Mouse (Mus musculus): ENCODE results near the gene Olfr1475. TPM values are rescaled to one million over a fixed set of nuclear protein-coding genes. Genes with fewer than 3 reads are reported as not detected.
"Not testable (repeated sequence)": the region's sequence is repeated elsewhere in the genome, so short reads cannot be mapped to it uniquely, and the experiment has no call there.

Olfr1475 gene
- polyA plus RNA-seq (2015; fragmentation: Nextera tagmentation; extraction: Ambion mirVana): not detected in 2 replicates

DNA sequence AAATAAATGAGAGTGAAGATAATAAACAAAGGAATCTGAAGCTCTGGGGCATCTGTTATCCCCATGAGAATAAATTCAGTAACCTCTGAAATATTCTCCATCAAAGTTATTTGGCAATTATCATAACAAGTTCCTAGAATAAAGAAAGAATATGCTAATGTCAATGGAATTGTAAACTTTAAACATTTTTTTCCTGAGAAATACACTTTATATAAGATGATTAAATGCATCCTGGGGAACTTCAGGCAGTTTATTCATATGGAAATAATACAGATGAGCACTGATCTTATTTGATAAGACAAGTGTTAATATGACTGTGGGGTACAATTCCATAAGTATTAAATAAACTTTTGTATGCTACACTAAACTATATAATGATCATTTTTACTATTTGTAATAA, at the start of gene Olfr1475:
Gene Olfr1475 (minus strand): TSS at position 101 of the 400 bp plus-strand sequence.
- Histone ChIP-seq H3K4me1 (no peaks in the 10 kb centered on the region), H3K4me3 (no peak within 1 kb of the TSS), H3K36me3 (no peaks in the 10 kb centered on the region), H3K4me2 (replicated peaks) (no peak within 1 kb of the TSS), H3K9ac (replicated peaks) (no peak within 1 kb of the TSS), H3K27me3 (no peaks in the 10 kb centered on the region), H3K9me3 (0 out of 2 replicates have a peak, but pooled peaks cover 3% of the 10 kb centered on the region), H3K27ac (replicated peaks) (no peak within 1 kb of the TSS)
- ATAC-seq (replicated peaks): no peak

DNA sequence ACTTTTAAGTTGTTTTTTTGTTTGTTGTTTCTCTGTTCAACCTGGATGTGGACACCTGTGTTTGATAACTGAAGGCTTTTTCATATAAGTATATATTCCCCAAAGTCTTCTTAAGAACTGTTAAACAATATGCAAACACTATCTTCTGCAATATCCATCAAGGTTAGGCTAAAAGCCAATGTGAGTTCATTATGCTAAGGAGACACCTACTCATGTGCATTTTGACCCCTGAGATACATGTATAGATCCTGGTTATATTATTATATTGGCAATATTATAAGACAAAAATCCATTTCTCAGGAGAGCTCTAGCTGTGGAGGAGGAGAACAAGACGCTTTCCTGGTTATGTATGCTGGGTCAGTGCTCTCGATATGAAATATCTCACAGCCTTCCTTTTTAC, 47.6 kb upstream of the Olfr1475 start, which contains the start of gene Olfr1480:
Gene Olfr1480 (plus strand): TSS at position 301 of the 400 bp plus-strand sequence.
- H3K27ac ChIP-seq (replicated peaks): no peak within 1 kb of the TSS
- H3K9ac ChIP-seq (replicated peaks): no peak within 1 kb of the TSS
- H3K36me3 ChIP-seq: no peaks in the 10 kb centered on the region
- peaks cover 4% of the 10 kb centered on the region; the same call in 1 of the 2 replicates for H3K9me3 ChIP-seq
- 75% methylated on average over 2 of the region's 2 CpGs for WGBS
- H3K27me3 ChIP-seq: no peaks in the 10 kb centered on the region
- no peak within 1 kb of the TSS for H3K4me3 ChIP-seq
- ATAC-seq (replicated peaks): no peak
- no peak within 1 kb of the TSS for H3K4me2 ChIP-seq (replicated peaks)
- H3K4me1 ChIP-seq: no peaks in the 10 kb centered on the region

DNA sequence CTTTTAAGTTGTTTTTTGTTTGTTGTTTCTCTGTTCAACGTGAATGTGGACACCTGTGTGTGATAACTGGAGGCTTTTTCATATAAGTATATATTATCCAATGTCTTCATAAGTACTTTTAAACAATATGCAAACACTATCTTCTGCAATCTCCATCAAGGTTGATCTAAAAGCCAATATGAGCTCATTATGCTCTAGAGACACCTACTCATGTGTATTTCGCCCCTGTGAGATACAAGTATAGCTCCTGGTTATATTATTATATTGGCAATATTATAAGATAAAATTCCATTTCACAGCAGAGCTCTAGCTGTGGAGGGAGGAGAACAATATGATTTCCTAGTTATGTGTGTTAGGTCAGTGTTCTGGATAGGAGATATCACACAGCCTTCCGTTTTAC, 20.2 kb upstream of the Olfr1475 start, which contains the start of gene Olfr1477:
Gene Olfr1477 (plus strand): TSS at position 301 of the 400 bp plus-strand sequence.
- Histone ChIP-seq H3K4me2 (replicated peaks) (no peak within 1 kb of the TSS), H3K36me3 (no peaks in the 10 kb centered on the region), H3K27ac (replicated peaks) (no peak within 1 kb of the TSS), H3K4me3 (no peak within 1 kb of the TSS), H3K9me3 (0 out of 2 replicates have a peak, but pooled peaks cover 11% of the 10 kb centered on the region), H3K9ac (replicated peaks) (no peak within 1 kb of the TSS), H3K4me1 (no peaks in the 10 kb centered on the region), H3K27me3 (no peaks in the 10 kb centered on the region)
- ATAC-seq (replicated peaks): no peak
- 75% methylated on average over 3 of the region's 3 CpGs for WGBS

DNA sequence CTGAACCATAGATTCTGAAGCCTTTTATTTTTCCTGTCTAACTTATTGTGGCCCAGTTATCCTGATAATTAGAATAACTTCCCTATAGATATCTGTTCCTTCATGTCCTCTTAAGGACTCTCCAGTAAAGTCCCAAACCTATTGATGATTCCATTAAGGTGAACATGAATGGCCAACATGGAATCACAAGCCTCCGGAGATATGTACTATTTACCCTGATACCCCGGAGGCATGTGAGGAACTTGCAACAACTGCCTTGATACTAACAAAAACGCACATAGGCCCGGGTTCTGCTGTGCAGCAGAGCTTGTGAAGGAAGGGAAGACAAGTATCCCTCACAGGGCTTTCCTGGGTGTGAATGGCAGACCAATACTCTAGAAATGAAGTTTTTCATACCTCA, 10.7 kb downstream of the Olfr1475 start, which contains the start of gene Olfr1474:
Gene Olfr1474 (plus strand): TSS at position 301 of the 400 bp plus-strand sequence.
- H3K4me1 ChIP-seq; H3K27ac ChIP-seq (replicated peaks); ATAC-seq (replicated peaks); H3K36me3 ChIP-seq; H3K27me3 ChIP-seq; H3K4me3 ChIP-seq; H3K4me2 ChIP-seq (replicated peaks); H3K9ac ChIP-seq (replicated peaks); H3K9me3 ChIP-seq: not testable (repeated sequence)
- 85% methylated on average over 4 of the region's 4 CpGs for WGBS

DNA sequence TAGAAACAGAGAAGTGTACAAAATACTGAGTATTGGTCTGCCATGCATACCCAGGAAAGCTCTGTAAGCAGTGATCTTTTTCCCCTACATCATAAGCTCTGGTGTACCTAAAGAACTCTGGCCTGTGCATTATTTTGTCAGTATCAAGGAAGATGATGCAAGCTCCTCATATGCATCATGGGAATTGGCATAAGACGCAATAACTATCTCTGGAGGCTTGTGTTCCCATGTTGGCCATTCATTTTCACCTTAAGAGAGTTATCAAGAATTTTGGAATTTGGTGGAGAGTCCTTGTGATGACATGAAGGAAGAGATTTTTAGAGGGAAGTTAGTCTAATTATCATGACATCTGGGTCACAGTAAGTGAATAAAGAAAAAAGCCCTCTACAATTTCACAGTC, 24.0 kb downstream of the Olfr1475 start, which contains the start of gene Olfr1472:
Gene Olfr1472 (minus strand): TSS at position 101 of the 400 bp plus-strand sequence.
- no peak within 1 kb of the TSS for H3K4me3 ChIP-seq
- H3K27ac ChIP-seq (replicated peaks): no peak within 1 kb of the TSS
- ATAC-seq (replicated peaks): no peak
- H3K9ac ChIP-seq (replicated peaks): no peak within 1 kb of the TSS
- WGBS: 92% methylated on average over 1 of the region's 1 CpGs
- no peaks in the 10 kb centered on the region for H3K4me1 ChIP-seq
- no peak within 1 kb of the TSS for H3K4me2 ChIP-seq (replicated peaks)
- no peaks in the 10 kb centered on the region for H3K36me3 ChIP-seq
- no peaks in the 10 kb centered on the region for H3K27me3 ChIP-seq
- 0 out of 2 replicates have a peak, but pooled peaks cover 9% of the 10 kb centered on the region for H3K9me3 ChIP-seq

DNA sequence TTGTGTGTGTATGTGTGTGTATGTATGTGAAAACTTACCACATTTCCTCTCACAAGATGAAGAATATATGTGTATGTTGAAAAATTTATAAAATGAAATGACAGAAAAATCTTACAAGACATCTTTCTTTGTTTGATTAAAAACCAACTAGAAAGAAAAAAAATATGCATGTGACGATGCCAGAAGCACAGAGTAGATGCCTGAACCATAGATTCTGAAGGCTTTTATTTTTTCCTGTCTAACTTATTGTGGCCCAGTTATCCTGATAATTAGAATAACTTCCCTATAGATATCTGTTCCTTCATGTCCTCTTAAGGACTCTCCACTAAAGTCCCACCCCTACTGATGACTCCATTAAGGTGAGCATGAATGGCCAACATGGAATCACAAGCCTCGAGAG, 36.9 kb downstream of the Olfr1475 start, which contains the start of gene Olfr1471:
Gene Olfr1471 (plus strand): TSS at position 301 of the 400 bp plus-strand sequence.
- ATAC-seq (replicated peaks); H3K9ac ChIP-seq (replicated peaks); H3K36me3 ChIP-seq; H3K9me3 ChIP-seq; H3K27ac ChIP-seq (replicated peaks); H3K4me3 ChIP-seq; H3K4me2 ChIP-seq (replicated peaks); H3K27me3 ChIP-seq; H3K4me1 ChIP-seq: not testable (repeated sequence)
- 65% methylated on average over 2 of the region's 2 CpGs for WGBS

Other genes with a start within 250 kb of the Olfr1475 start
- gene Olfr1463, start 248.9 kb downstream of the Olfr1475 start, polyA plus RNA-seq (2015; fragmentation: Nextera tagmentation; extraction: Ambion mirVana): not detected in 2 replicates
- not detected in 2 replicates for gene Olfr1465, start 164.7 kb downstream of the Olfr1475 start, polyA plus RNA-seq (2015; fragmentation: Nextera tagmentation; extraction: Ambion mirVana)
- gene Olfr1466, start 141.3 kb downstream of the Olfr1475 start, polyA plus RNA-seq (2015; fragmentation: Nextera tagmentation; extraction: Ambion mirVana): not detected in 2 replicates
- gene Olfr1467, start 118.0 kb downstream of the Olfr1475 start, polyA plus RNA-seq (2015; fragmentation: Nextera tagmentation; extraction: Ambion mirVana): not detected in 2 replicates
- gene Olfr1469, start 72.3 kb downstream of the Olfr1475 start, polyA plus RNA-seq (2015; fragmentation: Nextera tagmentation; extraction: Ambion mirVana): not detected in 2 replicates
- not detected in 2 replicates for gene Olfr1471, start 36.8 kb downstream of the Olfr1475 start, polyA plus RNA-seq (2015; fragmentation: Nextera tagmentation; extraction: Ambion mirVana)
- not detected in 2 replicates for gene Olfr1472, start 24.1 kb downstream of the Olfr1475 start, polyA plus RNA-seq (2015; fragmentation: Nextera tagmentation; extraction: Ambion mirVana)
- gene Olfr1474, start 10.6 kb downstream of the Olfr1475 start, polyA plus RNA-seq (2015; fragmentation: Nextera tagmentation; extraction: Ambion mirVana): not detected in 2 replicates
- gene Olfr1477, start 20.4 kb upstream of the Olfr1475 start, polyA plus RNA-seq (2015; fragmentation: Nextera tagmentation; extraction: Ambion mirVana): not detected in 2 replicates
- gene Olfr1480, start 47.7 kb upstream of the Olfr1475 start, polyA plus RNA-seq (2015; fragmentation: Nextera tagmentation; extraction: Ambion mirVana): not detected in 2 replicates
- not detected in 2 replicates for gene Olfr1484, start 103.3 kb upstream of the Olfr1475 start, polyA plus RNA-seq (2015; fragmentation: Nextera tagmentation; extraction: Ambion mirVana)
- not detected in 2 replicates for gene Olfr1487, start 137.2 kb upstream of the Olfr1475 start, polyA plus RNA-seq (2015; fragmentation: Nextera tagmentation; extraction: Ambion mirVana)
- gene Olfr1489, start 151.4 kb upstream of the Olfr1475 start, polyA plus RNA-seq (2015; fragmentation: Nextera tagmentation; extraction: Ambion mirVana): not detected in 2 replicates
- gene Olfr1490, start 170.9 kb upstream of the Olfr1475 start, polyA plus RNA-seq (2015; fragmentation: Nextera tagmentation; extraction: Ambion mirVana): not detected in 2 replicates
- gene Olfr1491, start 217.1 kb upstream of the Olfr1475 start, polyA plus RNA-seq (2015; fragmentation: Nextera tagmentation; extraction: Ambion mirVana): not detected in 2 replicates
- gene Olfr1493-ps1, start 243.1 kb upstream of the Olfr1475 start, polyA plus RNA-seq (2015; fragmentation: Nextera tagmentation; extraction: Ambion mirVana): not detected in 2 replicates

Data from forebrain, embryonic 15.5 days (tissue).